Mouse (Mus musculus): ENCODE measurements around the gene Nckap5l. TPM values are rescaled to one million over a fixed set of nuclear protein-coding genes. Genes with fewer than 3 reads are reported as not detected.
A peak's percentile ranks its signal among the peaks of the same experiment; 100 is the strongest.

The Nckap5l gene
- total RNA-seq (2015) (0.84 and 4.0 TPM in 2 replicates), total RNA-seq (2017) (0.73 TPM in 1 of 2 replicates, not detected in the other)

- peak; percentile 96 for ATAC-seq (ENCODE audit: poor library complexity, severe bottlenecking)
These were observed at the start of gene Nckap5l for GRCm38 (mm10) chr15:99457606-99458401. Gene Nckap5l, minus strand, starts transcription at chr15:99457748.

GRCm38 (mm10) chr15:99505324-99506095, 48.0 kb upstream of the Nckap5l start:
- no peak for ATAC-seq (ENCODE audit: poor library complexity, severe bottlenecking)

- ATAC-seq (ENCODE audit: poor library complexity, severe bottlenecking) = no peak
These were observed 45.7 kb upstream of the Nckap5l start for GRCm38 (mm10) chr15:99503256-99503655.

- ATAC-seq (ENCODE audit: poor library complexity, severe bottlenecking) = no peak
These were observed 44.8 kb upstream of the Nckap5l start for GRCm38 (mm10) chr15:99502311-99502831.

GRCm38 (mm10) chr15:99501292-99502260, 44.0 kb upstream of the Nckap5l start:
- ATAC-seq (ENCODE audit: poor library complexity, severe bottlenecking) = no peak

GRCm38 (mm10) chr15:99500320-99500719, 42.8 kb upstream of the Nckap5l start:
- peak; percentile 53 for ATAC-seq (ENCODE audit: poor library complexity, severe bottlenecking)

- no peak for ATAC-seq (ENCODE audit: poor library complexity, severe bottlenecking)
These were observed 42.2 kb upstream of the Nckap5l start for GRCm38 (mm10) chr15:99499726-99500125.

GRCm38 (mm10) chr15:99498781-99499180, 41.2 kb upstream of the Nckap5l start:
- ATAC-seq (ENCODE audit: poor library complexity, severe bottlenecking) = no peak

- ATAC-seq (ENCODE audit: poor library complexity, severe bottlenecking) = peak; percentile 43
These were observed 40.8 kb upstream of the Nckap5l start for GRCm38 (mm10) chr15:99498356-99498755.

- ATAC-seq (ENCODE audit: poor library complexity, severe bottlenecking) = peak; percentile 82
These were observed 40.1 kb upstream of the Nckap5l start for GRCm38 (mm10) chr15:99497527-99498242.

- ATAC-seq (ENCODE audit: poor library complexity, severe bottlenecking) = peak; percentile 55
These were observed 39.5 kb upstream of the Nckap5l start for GRCm38 (mm10) chr15:99497061-99497460.

- ATAC-seq (ENCODE audit: poor library complexity, severe bottlenecking) = peak; percentile 81
These were observed 27.2 kb upstream of the Nckap5l start for GRCm38 (mm10) chr15:99484745-99485144.

- no peak for ATAC-seq (ENCODE audit: poor library complexity, severe bottlenecking)
These were observed 18.3 kb upstream of the Nckap5l start for GRCm38 (mm10) chr15:99475814-99476213.

GRCm38 (mm10) chr15:99474576-99474926, 17.0 kb upstream of the Nckap5l start, which contains the start of gene Bcdin3d:
Gene Bcdin3d, minus strand, starts transcription at chr15:99474730.
- peak; percentile 94 for ATAC-seq (ENCODE audit: poor library complexity, severe bottlenecking)

- ATAC-seq (ENCODE audit: poor library complexity, severe bottlenecking) = peak; percentile 55
These were observed 16.4 kb upstream of the Nckap5l start for GRCm38 (mm10) chr15:99473801-99474575.

GRCm38 (mm10) chr15:99472972-99473371, 15.4 kb upstream of the Nckap5l start:
- no peak for ATAC-seq (ENCODE audit: poor library complexity, severe bottlenecking)

- no peak for ATAC-seq (ENCODE audit: poor library complexity, severe bottlenecking)
These were observed 14.1 kb upstream of the Nckap5l start for GRCm38 (mm10) chr15:99471677-99472063.

- no peak for ATAC-seq (ENCODE audit: poor library complexity, severe bottlenecking)
These were observed 13.6 kb upstream of the Nckap5l start for GRCm38 (mm10) chr15:99470971-99471676.
